Mouse (Mus musculus) urinary bladder, adult 2 months (tissue): ENCODE data around the gene Klra10. TPM values are rescaled to one million over a fixed set of nuclear protein-coding genes. Genes with fewer than 3 reads are reported as not detected.
"Not testable (repeated sequence)": the region's sequence is repeated elsewhere in the genome, so short reads cannot be mapped to it uniquely, and the experiment has no call there.

ENCODE experiments used
- DNase-seq: peaks from one replicate; pipeline ENCODE4 v3.0.0; 2022; ENCODE audit warnings: low spot score
- polyA plus RNA-seq: library from polyadenylated mRNA; depleted of rRNA; stranded (reverse); fragments of >200 nt; gene quantifications from 2 replicates; pipeline ENCODE4 v1.2.3, GENCODE M21; 2012; rRNA removed

Gene Klra10
- 0.12 and 0.15 TPM in 2 replicates for polyA plus RNA-seq

GRCm38 (mm10) chr6:130281828-130282227, at the start of gene Klra10:
TSS of gene Klra10 (minus strand) at chr6:130281928.
- DNase-seq, result not testable (repeated sequence)

GRCm38 (mm10) chr6:130287984-130288649, 6.4 kb upstream of the Klra10 start:
- DNase-seq, result no peak

DNA sequence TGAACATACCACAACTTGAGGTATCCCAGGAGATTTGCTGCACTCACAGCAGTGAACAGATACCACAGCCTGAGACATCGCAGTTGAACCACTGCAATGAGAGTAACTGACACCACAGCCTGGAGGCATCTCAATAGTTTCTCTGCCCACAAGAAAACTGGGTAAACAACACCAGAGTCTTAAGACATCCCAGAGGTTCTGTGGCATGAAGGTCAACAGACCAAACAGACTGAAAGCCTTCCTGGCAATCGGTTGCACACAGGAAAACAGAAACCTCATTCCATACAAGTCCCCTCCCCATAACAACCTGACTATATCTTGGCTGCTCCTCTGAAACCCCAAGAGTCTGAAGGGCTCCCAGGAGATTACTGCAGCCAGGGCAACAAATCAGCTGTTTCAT, 26.4 kb downstream of the Klra10 start:
- DNase-seq, result no peak

- DNase-seq, result no peak
Measured at GRCm38 (mm10) chr6:130237536-130237935, 44.2 kb downstream of the Klra10 start.

- DNase-seq, result no peak
Measured at GRCm38 (mm10) chr6:130236635-130237034, 45.1 kb downstream of the Klra10 start.

GRCm38 (mm10) chr6:130233222-130233621, 48.5 kb downstream of the Klra10 start, which contains the start of gene Klra7:
TSS of gene Klra7 (minus strand) at chr6:130233322.
- DNase-seq, result no peak

Other genes with a start within 250 kb of the Klra10 start
- 0.30 and 0.86 TPM in 2 replicates for gene Klra4, start 214.7 kb downstream of the Klra10 start, polyA plus RNA-seq
- 0.67 and 0.97 TPM in 2 replicates for gene Klra8, start 152.0 kb downstream of the Klra10 start, polyA plus RNA-seq
- 0.63 and 0.74 TPM in 2 replicates for gene Klra9, start 88.8 kb downstream of the Klra10 start, polyA plus RNA-seq
- gene Klra7, start 48.6 kb downstream of the Klra10 start, polyA plus RNA-seq, result 1.2 TPM in 2 replicates
- gene Klra3, start 55.6 kb upstream of the Klra10 start, polyA plus RNA-seq, result 0.22 and 0.26 TPM in 2 replicates
- 0.12 and 0.19 TPM in 2 replicates for gene Klra1, start 104.9 kb upstream of the Klra10 start, polyA plus RNA-seq